Mouse (Mus musculus) 3134 (cell line): Measurements from ENCODE around the gene S100a3.

Experiments
- DNase-seq: peaks from one replicate; pipeline ENCODE4 v3.0.0-alpha.2; 2011; ENCODE audit warnings: low spot score; ENCODE audit not compliant: insufficient read length; ENCODE audit errors: extremely low read depth

S100a3 gene

GRCm38 (mm10) chr3:90623435-90624071, 63.2 kb downstream of the S100a3 start:
- no peak for DNase-seq

GRCm38 (mm10) chr3:90625496-90625895, 65.1 kb downstream of the S100a3 start:
- no peak for DNase-seq

GRCm38 (mm10) chr3:90626266-90627021, 66.1 kb downstream of the S100a3 start:
- DNase-seq: no peak

GRCm38 (mm10) chr3:90627366-90627765, 67.0 kb downstream of the S100a3 start:
- no peak for DNase-seq

GRCm38 (mm10) chr3:90627807-90628206, 67.4 kb downstream of the S100a3 start:
- no peak for DNase-seq

GRCm38 (mm10) chr3:90629298-90629697, 68.9 kb downstream of the S100a3 start:
- no peak for DNase-seq

GRCm38 (mm10) chr3:90631984-90632383, 71.6 kb downstream of the S100a3 start:
- DNase-seq: no peak

GRCm38 (mm10) chr3:90638511-90639275, 78.3 kb downstream of the S100a3 start:
- DNase-seq: peak; percentile 18

- DNase-seq: peak; percentile 22
Observed at GRCm38 (mm10) chr3:90639511-90640154, 79.3 kb downstream of the S100a3 start.

GRCm38 (mm10) chr3:90640981-90641380, 80.6 kb downstream of the S100a3 start:
- no peak for DNase-seq

- no peak for DNase-seq
Observed at GRCm38 (mm10) chr3:90644220-90644619, 83.8 kb downstream of the S100a3 start.

GRCm38 (mm10) chr3:90647291-90647690, 86.9 kb downstream of the S100a3 start:
- DNase-seq: no peak

- DNase-seq: no peak
Observed at GRCm38 (mm10) chr3:90648981-90649380, 88.6 kb downstream of the S100a3 start.

- DNase-seq: no peak
Observed at GRCm38 (mm10) chr3:90649832-90650231, 89.5 kb downstream of the S100a3 start.
